Mouse (Mus musculus) adrenal gland, postnatal 14 days (tissue): ENCODE measurements around the gene Fkbp2. TPM values are rescaled to one million over a fixed set of nuclear protein-coding genes. Genes with fewer than 3 reads are reported as not detected.

Experiments
- DNase-seq: peaks from one replicate; pipeline ENCODE4 v3.0.0; 2021; ENCODE audit warnings: mixed read lengths
- total RNA-seq: library from RNA; stranded (reverse); gene quantifications from 2 replicates; pipeline ENCODE4 v1.2.3, GENCODE M21; 2021

Fkbp2 gene
- total RNA-seq, 1 experiment from 2014 or later: 121 TPM

GRCm38 (mm10) chr19:6992011-6992858 is 11.9 kb upstream of the Fkbp2 start, which contains the start of gene Dnajc4:
Gene Dnajc4, minus strand, starts transcription at chr19:6992572.
- DNase-seq: peak; percentile 98

- DNase-seq: peak; percentile 5
Observed at GRCm38 (mm10) chr19:6991166-6991565, 10.9 kb upstream of the Fkbp2 start.

- no peak for DNase-seq
Observed at GRCm38 (mm10) chr19:6990712-6991111, 10.4 kb upstream of the Fkbp2 start.

GRCm38 (mm10) chr19:6989251-6989650 is 8.9 kb upstream of the Fkbp2 start:
- DNase-seq: peak; percentile 7

- peak; percentile 50 for DNase-seq
Observed at GRCm38 (mm10) chr19:6987904-6988285, 7.6 kb upstream of the Fkbp2 start.

GRCm38 (mm10) chr19:6987061-6987903 is 7.0 kb upstream of the Fkbp2 start, which contains the start of gene Vegfb:
Gene Vegfb, minus strand, starts transcription at chr19:6987651.
- DNase-seq: peak; percentile 85

- DNase-seq: no peak
Observed at GRCm38 (mm10) chr19:6985951-6986708, 5.8 kb upstream of the Fkbp2 start.

GRCm38 (mm10) chr19:6985300-6985699 is 5.0 kb upstream of the Fkbp2 start:
- DNase-seq: no peak

- DNase-seq: no peak
Observed at GRCm38 (mm10) chr19:6983621-6984020, 3.3 kb upstream of the Fkbp2 start.

GRCm38 (mm10) chr19:6981465-6981864 is 1.2 kb upstream of the Fkbp2 start:
- no peak for DNase-seq

GRCm38 (mm10) chr19:6979486-6980380 is 568 bp downstream of the Fkbp2 start:
- DNase-seq: peak; percentile 100

- DNase-seq: peak; percentile 70
Observed at GRCm38 (mm10) chr19:6979001-6979479, 1.3 kb downstream of the Fkbp2 start.

- DNase-seq: no peak
Observed at GRCm38 (mm10) chr19:6978639-6978974, 1.7 kb downstream of the Fkbp2 start.

- no peak for DNase-seq
Observed at GRCm38 (mm10) chr19:6977759-6978638, 2.3 kb downstream of the Fkbp2 start.

GRCm38 (mm10) chr19:6975537-6976521 is 4.5 kb downstream of the Fkbp2 start, which contains the start of gene Plcb3:
Gene Plcb3, minus strand, starts transcription at chr19:6976470.
- DNase-seq: peak; percentile 91

GRCm38 (mm10) chr19:6974211-6975205 is 5.8 kb downstream of the Fkbp2 start, which contains the start of gene Ppp1r14b:
Gene Ppp1r14b, plus strand, starts transcription at chr19:6974968.
- DNase-seq: peak; percentile 93

- DNase-seq: no peak
Observed at GRCm38 (mm10) chr19:6973581-6974190, 6.6 kb downstream of the Fkbp2 start.
